Mouse (Mus musculus) embryonic stem cell, embryonic (primary cell): Measurements from ENCODE around the gene Gorasp2.

Experiments used
- CTCF ChIA-PET, 4 experiments: fragments of 300-600 bp in 2 of 4; fragments of 350-600 bp in 2 of 4; sonication (Branson Sonifier 250); formaldehyde crosslinking; loops; one replicate each; lab custom pipeline; 2022; ENCODE audit warnings: inconsistent platforms in 2 of 4; lab: Charles Lee
- POLR2A ChIA-PET, 4 experiments: fragments of 300-600 bp in 2 of 4; fragments of 350-600 bp in 2 of 4; sonication (Branson Sonifier 250); formaldehyde crosslinking; loops; one replicate each; lab custom pipeline; 2022; ENCODE audit warnings: antibody characterized with exemption in 4 of 4, inconsistent platforms in 1 of 4; lab: Charles Lee

The Gorasp2 gene

GRCm38 (mm10) chr2:70645266-70645780 lies 16.1 kb upstream of the Gorasp2 start:
- POLR2A ChIA-PET: interaction anchor here in 3 of 4 experiments (0.7 to 1.1 kb wide), 3 partner anchors 9 to 16 kb away, joined by 3 read pairs; no protein-coding TSS in a partner anchor
- CTCF ChIA-PET: interaction anchor here in 2 of 4 experiments (0.8 to 1.7 kb wide), 2 partner anchors 15 to 25 kb away, joined by 4 to 5 read pairs; no protein-coding TSS in a partner anchor

- ChIA-PET CTCF (no interaction called here), POLR2A (interaction anchor here in 1 of 4 experiments (1.2 kb wide), 1 partner anchor 13 kb away, joined by 3 read pairs; no protein-coding TSS in a partner anchor)
These were observed 13.7 kb upstream of the Gorasp2 start for GRCm38 (mm10) chr2:70647681-70648080.

GRCm38 (mm10) chr2:70648271-70648670 lies 13.1 kb upstream of the Gorasp2 start:
- CTCF ChIA-PET: no interaction called here
- POLR2A ChIA-PET: interaction anchor here in 1 of 4 experiments (1.4 kb wide), 1 partner anchor 12 kb away, joined by 5 read pairs; the partner anchor contains the start of gene Gorasp2

- POLR2A ChIA-PET: interaction anchor here in 1 of 4 experiments (0.7 to 1.4 kb wide), 4 partner anchors 11 to 293 kb away, joined by 3 to 5 read pairs (median 4); partner anchors contain the start of gene Gorasp2
- CTCF ChIA-PET: interaction anchor here in 2 of 4 experiments (0.6 to 1.1 kb wide), 3 partner anchors 9 to 29 kb away, joined by 3 to 6 read pairs (median 3); no protein-coding TSS in a partner anchor
These were observed 11.9 kb upstream of the Gorasp2 start for GRCm38 (mm10) chr2:70649471-70649870.

- ChIA-PET CTCF (no interaction called here), POLR2A (interaction anchor here in 1 of 4 experiments (1.0 kb wide), 1 partner anchor 8 kb away, joined by 4 read pairs; no protein-coding TSS in a partner anchor)
These were observed 9.6 kb upstream of the Gorasp2 start for GRCm38 (mm10) chr2:70651820-70652219.

- ChIA-PET CTCF (no interaction called here), POLR2A (interaction anchor here in 1 of 4 experiments (1.4 kb wide), 1 partner anchor 33 kb away, joined by 4 read pairs; no protein-coding TSS in a partner anchor)
These were observed 4.3 kb upstream of the Gorasp2 start for GRCm38 (mm10) chr2:70657083-70657482.

- CTCF ChIA-PET: interaction anchor here (0.5 to 2.2 kb wide), 21 partner anchors 7 to 1753 kb away, joined by 3 to 13 read pairs (median 4); no protein-coding TSS in a partner anchor
- POLR2A ChIA-PET: interaction anchor here in 3 of 4 experiments (0.5 to 5.1 kb wide), 29 partner anchors 9 to 672 kb away, joined by 3 to 47 read pairs (median 4); partner anchors contain the start of genes Dcaf17 (in 1 of the 3), Dync1i2 (in 1 of the 3) and Mettl8 (in 1 of the 3)
These were observed 529 bp downstream of the Gorasp2 start, which contains the start of gene Gm26558 for GRCm38 (mm10) chr2:70661715-70662495. Gene Gm26558 (minus strand): TSS chr2:70662108.

- ChIA-PET POLR2A (interaction anchor here in 2 of 4 experiments (1.0 to 5.1 kb wide), 4 partner anchors 9 to 25 kb away, joined by 3 to 47 read pairs (median 24); no protein-coding TSS in a partner anchor), CTCF (interaction anchor here in 3 of 4 experiments (0.5 to 2.0 kb wide), 4 partner anchors 44 to 537 kb away, joined by 4 to 7 read pairs (median 4); partner anchors contain the start of genes Dcaf17 (in 1 of the 3) and Mettl8 (in 1 of the 3))
These were observed 2.4 kb downstream of the Gorasp2 start for GRCm38 (mm10) chr2:70663764-70664163.

- POLR2A ChIA-PET: interaction anchor here in 2 of 4 experiments (0.7 to 1.5 kb wide), 4 partner anchors 8 to 86 kb away, joined by 3 to 5 read pairs (median 4); no protein-coding TSS in a partner anchor
These were observed 5.6 kb downstream of the Gorasp2 start for GRCm38 (mm10) chr2:70667016-70667415.

GRCm38 (mm10) chr2:70669241-70669640 lies 7.9 kb downstream of the Gorasp2 start:
- CTCF ChIA-PET: interaction anchor here in 2 of 4 experiments (0.7 to 1.0 kb wide), 2 partner anchors 8 to 22 kb away, joined by 3 read pairs; partner anchors contain the start of genes Gm26558 (in 1 of the 2) and Gorasp2 (in 1 of the 2)
- POLR2A ChIA-PET: interaction anchor here in 2 of 4 experiments (0.6 to 2.3 kb wide), 6 partner anchors 8 to 898 kb away, joined by 3 to 7 read pairs (median 3); partner anchors contain the start of genes Gm26558 (in 1 of the 2) and Gorasp2 (in 1 of the 2)

More at GRCm38 (mm10) chr2:70667016-70667415, 5.6 kb downstream of the Gorasp2 start:
- CTCF ChIA-PET: interaction anchor here in 1 of 4 experiments (0.7 kb wide), 1 partner anchor 47 kb away, joined by 3 read pairs; no protein-coding TSS in a partner anchor

- ChIA-PET CTCF (interaction anchor here in 2 of 4 experiments (1.0 to 1.4 kb wide), 3 partner anchors 8 to 9 kb away, joined by 3 to 6 read pairs (median 4); partner anchors contain the start of genes Gorasp2 (in 2 of the 2) and Gm26558 (in 1 of the 2)), POLR2A (interaction anchor here in 2 of 4 experiments (0.6 to 2.5 kb wide), 5 partner anchors 9 to 105 kb away, joined by 3 to 8 read pairs (median 3); partner anchors contain the start of genes Gm26558 (in 1 of the 2) and Gorasp2 (in 1 of the 2))
These were observed 8.5 kb downstream of the Gorasp2 start for GRCm38 (mm10) chr2:70669896-70670295.

GRCm38 (mm10) chr2:70672476-70672875 lies 11.1 kb downstream of the Gorasp2 start:
- POLR2A ChIA-PET: interaction anchor here in 3 of 4 experiments (0.6 to 6.2 kb wide), 6 partner anchors 8 to 1063 kb away, joined by 3 to 47 read pairs (median 6); partner anchors contain the start of genes Gm26558 (in 2 of the 3) and Gorasp2 (in 2 of the 3)
- CTCF ChIA-PET: interaction anchor here (0.6 to 1.5 kb wide), 6 partner anchors 31 to 545 kb away, joined by 3 to 7 read pairs (median 4); no protein-coding TSS in a partner anchor

- ChIA-PET CTCF (interaction anchor here (0.5 to 1.5 kb wide), 8 partner anchors 11 to 708 kb away, joined by 3 to 8 read pairs (median 3); partner anchors contain the start of genes Gm26558 (in 1 of the 4) and Gorasp2 (in 1 of the 4)), POLR2A (interaction anchor here in 3 of 4 experiments (0.7 to 6.2 kb wide), 7 partner anchors 9 to 17 kb away, joined by 3 to 47 read pairs (median 6); partner anchors contain the start of genes Gm26558 (in 2 of the 3) and Gorasp2 (in 2 of the 3))
These were observed 12.2 kb downstream of the Gorasp2 start for GRCm38 (mm10) chr2:70673445-70674126.

GRCm38 (mm10) chr2:70682324-70682723 lies 20.9 kb downstream of the Gorasp2 start:
- CTCF ChIA-PET: no interaction called here
- POLR2A ChIA-PET: interaction anchor here in 1 of 4 experiments (1.7 kb wide), 1 partner anchor 8 kb away, joined by 4 read pairs; no protein-coding TSS in a partner anchor

GRCm38 (mm10) chr2:70688454-70689078 lies 27.2 kb downstream of the Gorasp2 start:
- ChIA-PET CTCF (interaction anchor here in 2 of 4 experiments (0.5 to 2.3 kb wide), 3 partner anchors 15 to 676 kb away, joined by 3 to 10 read pairs (median 4); partner anchors contain the start of genes Gm26558 (in 1 of the 2) and Gorasp2 (in 1 of the 2)), POLR2A (interaction anchor here in 2 of 4 experiments (0.9 to 3.8 kb wide), 7 partner anchors 10 to 26 kb away, joined by 3 to 36 read pairs (median 7); partner anchors contain the start of genes Gm26558 (in 1 of the 2) and Gorasp2 (in 1 of the 2))
